Mouse (Mus musculus) liver, embryonic 16.5 days (tissue): ENCODE data around the gene Ntrk2. TPM values are rescaled to one million over a fixed set of nuclear protein-coding genes. Genes with fewer than 3 reads are reported as not detected.
A peak's percentile ranks its signal among the peaks of the same experiment; 100 is the strongest.
"Not testable (repeated sequence)": the region's sequence is repeated elsewhere in the genome, so short reads cannot be mapped to it uniquely, and the experiment has no call there.

Experiments
- ATAC-seq: fragments of 200-750 bp; cut with Nextera tagmentation; 2 replicates; pipeline ENCODE4 v1.8.0; 2017; ENCODE audit warnings: low read depth, mild to moderate bottlenecking, moderate number of reproducible peaks, moderate library complexity
- H3K27ac ChIP-seq: fragments of 300-500 bp; sonication (generic); 2 replicates; pipeline ENCODE4 v1.5.1; 2014; ENCODE audit warnings: mild to moderate bottlenecking, low read length
- H3K27me3 ChIP-seq: fragments of 300-500 bp; sonication (generic); 2 replicates; pipeline ENCODE4 v1.6.1; 2014; ENCODE audit warnings: low read depth, low read length, mixed read lengths; ENCODE audit not compliant: control insufficient read depth, insufficient read depth
- H3K36me3 ChIP-seq: fragments of 300-500 bp; sonication (generic); 2 replicates; pipeline ENCODE4 v1.6.1; 2014; ENCODE audit warnings: mild to moderate bottlenecking; ENCODE audit not compliant: control insufficient read depth, insufficient read depth
- H3K4me1 ChIP-seq: fragments of 300-500 bp; sonication (generic); 2 replicates; pipeline ENCODE4 v1.6.1; 2014; ENCODE audit warnings: low read depth, low read length, mixed read lengths; ENCODE audit not compliant: control insufficient read depth
- H3K4me2 ChIP-seq: fragments of 300-500 bp; sonication (generic); 2 replicates; pipeline ENCODE4 v1.6.1; 2014; ENCODE audit warnings: low read depth, low read length, mixed read lengths
- H3K4me3 ChIP-seq: fragments of 300-500 bp; sonication (generic); 2 replicates; pipeline ENCODE4 v1.5.1; 2014; ENCODE audit warnings: low read depth, mild to moderate bottlenecking, low read length
- H3K9ac ChIP-seq: fragments of 300-500 bp; sonication (generic); 2 replicates; pipeline ENCODE4 v1.6.1; 2014; ENCODE audit warnings: low read depth, low read length
- H3K9me3 ChIP-seq: fragments of 300-500 bp; sonication (generic); replicated peaks from 2 replicates; pipeline ENCODE4 v1.6.1; 2016; ENCODE audit warnings: low read length; ENCODE audit not compliant: control insufficient read depth
- WGBS: fragments of 180-500 bp; shearing (Covaris S2); extraction: QIAGEN DNeasy Blood & Tissue Kit; methylation state at CpG from one replicate; pipeline ENCODE4 v1.1.7; 2014; ENCODE audit not compliant: insufficient replicate concordance; 5-methylcytosine and 5-hydroxymethylcytosine counted together
- polyA plus RNA-seq: library from polyadenylated mRNA; unstranded; fragments of >200 nt; fragmentation: Nextera tagmentation; extraction: Ambion mirVana; gene quantifications from 2 replicates; pipeline ENCODE4 v1.2.1, GENCODE M21; 2015

Ntrk2 gene
- polyA plus RNA-seq, 1 experiment from 2014 or later = 0.14 TPM

- no peaks in the 10 kb centered on the region for H3K4me1 ChIP-seq
- WGBS = 52% methylated on average over 4 of the region's 4 CpGs
- H3K4me2 ChIP-seq = no peak overlapping the region
- ATAC-seq = no peak
- H3K36me3 ChIP-seq = no peaks in the 10 kb centered on the region
- H3K9me3 ChIP-seq = no peaks in the 10 kb centered on the region
- H3K9ac ChIP-seq = no peak overlapping the region
- no peak overlapping the region for H3K27ac ChIP-seq
- H3K27me3 ChIP-seq = no peaks in the 10 kb centered on the region
- no peak overlapping the region for H3K4me3 ChIP-seq
These were observed 245.8 kb downstream of the Ntrk2 start for GRCm38 (mm10) chr13:59052188-59052587.

GRCm38 (mm10) chr13:59054331-59054730 is 248.0 kb downstream of the Ntrk2 start:
- not testable (repeated sequence) for H3K4me2 ChIP-seq, H3K4me3 ChIP-seq, H3K27ac ChIP-seq, H3K36me3 ChIP-seq, H3K9me3 ChIP-seq, H3K27me3 ChIP-seq, ATAC-seq, H3K9ac ChIP-seq, H3K4me1 ChIP-seq
- WGBS = 65% methylated on average over 8 of the region's 8 CpGs

GRCm38 (mm10) chr13:59056859-59057258 is 250.5 kb downstream of the Ntrk2 start:
- no peaks in the 10 kb centered on the region for H3K9me3 ChIP-seq
- no peaks in the 10 kb centered on the region for H3K36me3 ChIP-seq
- no peak for ATAC-seq
- no peaks in the 10 kb centered on the region for H3K27me3 ChIP-seq
- H3K4me1 ChIP-seq = no peaks in the 10 kb centered on the region
- no peak overlapping the region for H3K9ac ChIP-seq
- 55% methylated on average over 4 of the region's 4 CpGs for WGBS
- no peak overlapping the region for H3K4me3 ChIP-seq
- no peak overlapping the region for H3K27ac ChIP-seq
- H3K4me2 ChIP-seq = no peak overlapping the region

- ATAC-seq = no peak
- Histone ChIP-seq H3K36me3 (no peaks in the 10 kb centered on the region), H3K27ac (no peak overlapping the region), H3K4me1 (no peaks in the 10 kb centered on the region), H3K4me2 (no peak overlapping the region), H3K9me3 (no peaks in the 10 kb centered on the region), H3K9ac (no peak overlapping the region), H3K4me3 (no peak overlapping the region), H3K27me3 (no peaks in the 10 kb centered on the region)
- 53% methylated on average over 1 of the region's 1 CpGs for WGBS
These were observed 251.5 kb downstream of the Ntrk2 start for GRCm38 (mm10) chr13:59057886-59058285.

- no peaks in the 10 kb centered on the region for H3K27me3 ChIP-seq
- no peaks in the 10 kb centered on the region for H3K36me3 ChIP-seq
- H3K9ac ChIP-seq = no peak overlapping the region
- no peak overlapping the region for H3K4me3 ChIP-seq
- H3K4me2 ChIP-seq = no peak overlapping the region
- H3K9me3 ChIP-seq = no peaks in the 10 kb centered on the region
- H3K4me1 ChIP-seq = no peaks in the 10 kb centered on the region
- no peak overlapping the region for H3K27ac ChIP-seq
- ATAC-seq = no peak
- 16% methylated on average over 7 of the region's 7 CpGs for WGBS
These were observed 252.7 kb downstream of the Ntrk2 start for GRCm38 (mm10) chr13:59059118-59059517.

GRCm38 (mm10) chr13:59065677-59066076 is 259.3 kb downstream of the Ntrk2 start:
- H3K9me3 ChIP-seq = no peaks in the 10 kb centered on the region
- H3K4me2 ChIP-seq = no peak overlapping the region
- no peak overlapping the region for H3K4me3 ChIP-seq
- H3K27me3 ChIP-seq = no peaks in the 10 kb centered on the region
- no peaks in the 10 kb centered on the region for H3K4me1 ChIP-seq
- 60% methylated on average over 3 of the region's 3 CpGs for WGBS
- no peak for ATAC-seq
- no peak overlapping the region for H3K27ac ChIP-seq
- no peak overlapping the region for H3K9ac ChIP-seq
- no peaks in the 10 kb centered on the region for H3K36me3 ChIP-seq

GRCm38 (mm10) chr13:59073635-59074256 is 267.4 kb downstream of the Ntrk2 start:
- 26% methylated on average over 26 of the region's 26 CpGs for WGBS
- H3K36me3 ChIP-seq = no peaks in the 10 kb centered on the region
- H3K9me3 ChIP-seq = no peaks in the 10 kb centered on the region
- H3K27ac ChIP-seq = no peak overlapping the region
- no peaks in the 10 kb centered on the region for H3K4me1 ChIP-seq
- no peak overlapping the region for H3K4me2 ChIP-seq
- no peak overlapping the region for H3K4me3 ChIP-seq
- H3K9ac ChIP-seq = no peak overlapping the region
- peak; percentile 39; the same call in 1 of the 2 replicates for ATAC-seq
- H3K27me3 ChIP-seq = no peaks in the 10 kb centered on the region

- H3K4me3 ChIP-seq = no peak overlapping the region
- 34% methylated on average over 4 of the region's 4 CpGs for WGBS
- H3K4me2 ChIP-seq = no peak overlapping the region
- no peak for ATAC-seq
- H3K9me3 ChIP-seq = no peaks in the 10 kb centered on the region
- H3K27ac ChIP-seq = no peak overlapping the region
- no peaks in the 10 kb centered on the region for H3K36me3 ChIP-seq
- no peaks in the 10 kb centered on the region for H3K27me3 ChIP-seq
- no peaks in the 10 kb centered on the region for H3K4me1 ChIP-seq
- H3K9ac ChIP-seq = no peak overlapping the region
These were observed 270.1 kb downstream of the Ntrk2 start for GRCm38 (mm10) chr13:59076489-59076888.

GRCm38 (mm10) chr13:59079761-59080461 is 273.5 kb downstream of the Ntrk2 start:
- no peaks in the 10 kb centered on the region for H3K27me3 ChIP-seq
- no peak overlapping the region for H3K9ac ChIP-seq
- H3K36me3 ChIP-seq = no peaks in the 10 kb centered on the region
- no peak overlapping the region for H3K4me3 ChIP-seq
- WGBS = 49% methylated on average over 7 of the region's 7 CpGs
- H3K27ac ChIP-seq = no peak overlapping the region
- H3K9me3 ChIP-seq = no peaks in the 10 kb centered on the region
- H3K4me2 ChIP-seq = no peak overlapping the region
- H3K4me1 ChIP-seq = no peaks in the 10 kb centered on the region
- ATAC-seq = no peak
